Mouse (Mus musculus) neural tube, embryonic 12.5 days (tissue): Measurements from ENCODE around the gene Slc46a2. TPM values are rescaled to one million over a fixed set of nuclear protein-coding genes. Genes with fewer than 3 reads are reported as not detected.

ENCODE experiments used
- ATAC-seq: fragments of 200-750 bp; cut with Nextera tagmentation; 2 replicates; pipeline ENCODE4 v1.8.0; 2017; ENCODE audit warnings: low read depth, mild to moderate bottlenecking, moderate TSS enrichment, moderate library complexity; ENCODE audit not compliant: low FRiP score
- H3K27ac ChIP-seq: fragments of 300-500 bp; sonication (generic); 2 replicates; pipeline ENCODE4 v1.5.1; 2016
- H3K27me3 ChIP-seq: fragments of 300-500 bp; sonication (generic); replicated peaks from 2 replicates; pipeline ENCODE4 v1.6.1; 2016; ENCODE audit warnings: mild to moderate bottlenecking
- H3K36me3 ChIP-seq: fragments of 300-500 bp; sonication (generic); 2 replicates; pipeline ENCODE4 v1.6.1; 2016; ENCODE audit warnings: mild to moderate bottlenecking
- H3K4me1 ChIP-seq: fragments of 300-500 bp; sonication (generic); 2 replicates; pipeline ENCODE4 v1.6.1; 2016
- H3K4me2 ChIP-seq: fragments of 300-500 bp; sonication (generic); replicated peaks from 2 replicates; pipeline ENCODE4 v1.6.1; 2016; ENCODE audit warnings: mild to moderate bottlenecking
- H3K4me3 ChIP-seq: fragments of 300-500 bp; sonication (generic); 2 replicates; pipeline ENCODE4 v1.5.1; 2016
- H3K9ac ChIP-seq: fragments of 300-500 bp; sonication (generic); 2 replicates; pipeline ENCODE4 v1.6.1; 2016; ENCODE audit warnings: mild to moderate bottlenecking
- H3K9me3 ChIP-seq: fragments of 300-500 bp; sonication (generic); 2 replicates; pipeline ENCODE4 v1.6.1; 2016; ENCODE audit warnings: mild to moderate bottlenecking
- WGBS: fragments of 180-500 bp; shearing (Covaris S2); methylation state at CpG from one replicate; pipeline ENCODE4 v1.1.7; 2016; 5-methylcytosine and 5-hydroxymethylcytosine counted together
- polyA plus RNA-seq: library from polyadenylated mRNA; unstranded; fragments of >200 nt; fragmentation: Nextera tagmentation; extraction: Ambion mirVana; gene quantifications from 2 replicates; pipeline ENCODE4 v1.2.1, GENCODE M21; 2016

The Slc46a2 gene
- polyA plus RNA-seq, 1 experiment from 2014 or later = not detected

DNA sequence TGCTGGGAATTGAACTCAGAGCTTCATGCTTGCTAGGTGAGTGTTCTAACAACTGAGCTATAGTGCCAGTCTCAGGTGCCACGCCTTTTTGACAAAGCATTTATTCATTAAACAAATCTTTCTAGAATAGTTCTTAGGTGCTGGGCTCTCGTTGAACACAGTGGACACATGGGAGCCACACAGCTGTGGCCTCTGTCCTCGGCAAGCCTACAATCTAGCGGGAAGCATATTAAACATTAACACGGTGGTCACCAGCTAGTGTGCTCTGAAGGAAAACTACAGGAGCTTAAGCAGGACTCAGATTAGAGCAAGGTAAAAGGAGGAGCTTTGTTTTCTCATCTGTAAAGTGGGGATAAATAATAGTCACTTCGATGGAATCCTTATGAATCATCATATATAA, 7.8 kb downstream of the Slc46a2 start:
- H3K4me3 ChIP-seq = no peak overlapping the region

DNA sequence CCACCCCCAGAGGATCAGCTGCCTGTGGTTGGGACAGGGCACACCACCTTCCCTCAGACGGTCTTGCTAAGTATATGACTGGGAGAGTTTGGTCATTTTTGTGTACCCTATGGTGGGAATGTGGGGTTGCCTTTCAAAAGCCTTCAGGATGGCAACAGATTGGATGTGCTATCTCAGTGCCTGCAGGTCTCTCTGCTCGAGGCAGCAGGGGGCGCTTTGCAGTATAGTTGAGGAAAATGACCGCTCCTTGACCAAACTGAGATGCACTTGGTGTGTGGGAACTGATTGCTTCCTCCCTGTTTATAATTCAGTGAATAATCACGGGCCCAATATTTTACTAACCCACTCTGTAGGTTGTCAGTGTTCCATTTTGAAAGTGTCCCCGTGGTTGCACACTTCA, 12.3 kb downstream of the Slc46a2 start:
- 67% methylated on average over 6 of the region's 6 CpGs for WGBS
- Histone ChIP-seq H3K36me3 (peaks cover 29% of the 10 kb centered on the region), H3K4me2 (no peak overlapping the region), H3K4me1 (no peaks in the 10 kb centered on the region), H3K9ac (no peak overlapping the region), H3K9me3 (no peaks in the 10 kb centered on the region), H3K27ac (no peak overlapping the region), H3K27me3 (no peaks in the 10 kb centered on the region), H3K4me3 (no peak overlapping the region)
- no peak for ATAC-seq

More for the DNA sequence above, 7.8 kb downstream of the Slc46a2 start:
- Histone ChIP-seq H3K9ac (no peak overlapping the region), H3K36me3 (no peaks in the 10 kb centered on the region), H3K4me1 (no peaks in the 10 kb centered on the region), H3K27me3 (no peaks in the 10 kb centered on the region), H3K9me3 (no peaks in the 10 kb centered on the region), H3K27ac (no peak overlapping the region), H3K4me2 (no peak overlapping the region)
- 81% methylated on average over 6 of the region's 6 CpGs for WGBS
- no peak for ATAC-seq

DNA sequence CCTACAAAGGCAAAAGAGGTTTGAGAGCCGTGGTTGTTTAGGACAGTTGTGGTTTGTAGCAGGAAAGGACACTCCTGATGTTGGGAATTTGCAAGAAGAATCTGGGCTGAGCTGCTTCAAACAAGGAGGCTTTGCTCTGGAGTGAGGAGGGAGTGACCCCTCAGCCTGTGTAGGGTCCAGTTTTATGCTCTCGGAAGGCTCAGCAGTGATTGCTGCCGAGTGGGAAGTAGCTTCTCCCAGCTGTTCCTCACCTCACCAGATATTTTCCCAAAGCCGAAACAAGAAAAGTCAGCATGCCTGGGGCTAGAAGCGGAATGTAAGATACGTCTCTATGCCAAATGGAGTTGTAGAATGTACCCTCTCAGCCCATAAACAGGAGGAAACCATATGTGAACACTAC, 13.0 kb downstream of the Slc46a2 start:
- Histone ChIP-seq H3K4me3 (no peak overlapping the region), H3K27me3 (no peaks in the 10 kb centered on the region), H3K4me2 (no peak overlapping the region), H3K4me1 (no peaks in the 10 kb centered on the region), H3K36me3 (peaks cover 37% of the 10 kb centered on the region), H3K9ac (no peak overlapping the region), H3K27ac (no peak overlapping the region), H3K9me3 (no peaks in the 10 kb centered on the region)
- ATAC-seq = no peak
- 79% methylated on average over 6 of the region's 6 CpGs for WGBS

- Histone ChIP-seq H3K9me3 (no peaks in the 10 kb centered on the region), H3K9ac (no peak overlapping the region), H3K4me3 (no peak overlapping the region), H3K4me2 (no peak overlapping the region), H3K27me3 (no peaks in the 10 kb centered on the region), H3K36me3 (peaks cover 57% of the 10 kb centered on the region), H3K27ac (no peak overlapping the region), H3K4me1 (no peaks in the 10 kb centered on the region)
- ATAC-seq = no peak
- WGBS = 89% methylated on average over 9 of the region's 9 CpGs
Measured at GRCm38 (mm10) chr4:59898521-59898919, 16.3 kb downstream of the Slc46a2 start.

GRCm38 (mm10) chr4:59897814-59898520, 16.9 kb downstream of the Slc46a2 start:
- no peaks in the 10 kb centered on the region for H3K9me3 ChIP-seq
- no peak overlapping the region for H3K9ac ChIP-seq
- WGBS = 88% methylated on average over 12 of the region's 12 CpGs
- ATAC-seq = no peak
- H3K36me3 ChIP-seq = peaks cover 57% of the 10 kb centered on the region
- H3K4me3 ChIP-seq = no peak overlapping the region
- no peaks in the 10 kb centered on the region for H3K27me3 ChIP-seq
- no peak overlapping the region for H3K4me2 ChIP-seq
- no peaks in the 10 kb centered on the region for H3K4me1 ChIP-seq
- no peak overlapping the region for H3K27ac ChIP-seq

DNA sequence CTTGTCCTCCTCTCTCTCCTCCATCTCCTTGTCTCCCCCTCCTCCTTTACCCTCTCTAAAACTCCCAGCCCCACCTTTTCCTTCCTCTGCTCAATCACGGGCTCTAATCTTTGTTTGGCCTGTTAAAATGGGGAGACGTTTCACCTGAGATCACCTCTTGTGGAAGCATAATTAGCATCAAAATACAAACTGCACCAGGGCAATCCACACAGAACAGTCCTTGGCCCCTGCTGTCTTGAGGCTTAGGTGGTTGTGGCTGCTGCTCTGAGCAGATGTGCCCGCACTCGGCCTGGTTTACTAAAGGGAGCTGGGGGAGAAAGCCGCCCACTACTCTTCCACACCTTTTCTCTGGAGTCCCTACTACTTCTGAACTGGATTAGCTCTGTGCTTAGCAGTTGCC, 18.9 kb downstream of the Slc46a2 start:
- 71% methylated on average over 5 of the region's 5 CpGs for WGBS
- no peak for ATAC-seq
- no peak overlapping the region for H3K9ac ChIP-seq
- peaks cover 54% of the 10 kb centered on the region for H3K36me3 ChIP-seq
- H3K27me3 ChIP-seq = no peaks in the 10 kb centered on the region
- no peaks in the 10 kb centered on the region for H3K4me1 ChIP-seq
- no peak overlapping the region for H3K4me2 ChIP-seq
- no peak overlapping the region for H3K4me3 ChIP-seq
- H3K27ac ChIP-seq = no peak overlapping the region
- H3K9me3 ChIP-seq = no peaks in the 10 kb centered on the region

DNA sequence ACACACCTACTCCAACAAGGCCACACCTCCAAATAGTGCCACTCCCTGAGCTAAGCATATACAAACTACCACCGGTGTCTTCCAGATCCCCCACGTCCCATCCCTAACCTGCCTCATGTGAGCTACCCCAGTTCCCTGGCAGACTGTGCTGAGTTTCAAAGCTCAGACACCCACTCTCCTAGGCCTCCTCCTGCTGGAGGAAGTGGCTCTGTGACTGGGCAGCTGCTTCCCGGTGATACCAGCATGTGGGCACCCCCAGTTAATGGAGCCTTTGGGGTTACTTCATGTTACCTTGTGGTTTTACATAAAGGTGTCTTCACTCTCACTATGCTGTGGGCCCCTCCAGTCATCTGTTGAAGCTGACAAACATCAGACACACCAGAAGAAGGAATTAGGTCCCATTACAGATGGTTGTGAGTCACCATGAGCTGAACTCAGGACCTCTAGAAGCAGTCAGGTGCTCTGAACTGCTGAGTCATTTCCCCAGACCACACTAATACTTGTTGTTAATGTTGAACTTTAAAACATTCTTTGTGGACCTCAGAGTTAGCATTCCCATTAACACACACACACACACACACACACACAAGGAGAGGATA, 19.8 kb downstream of the Slc46a2 start:
- Histone ChIP-seq H3K27me3 (no peaks in the 10 kb centered on the region), H3K9ac (no peak overlapping the region), H3K9me3 (no peaks in the 10 kb centered on the region), H3K36me3 (peaks cover 46% of the 10 kb centered on the region), H3K4me3 (no peak overlapping the region), H3K27ac (no peak overlapping the region), H3K4me2 (no peak overlapping the region), H3K4me1 (no peaks in the 10 kb centered on the region)
- no peak for ATAC-seq
- WGBS = 97% methylated on average over 3 of the region's 3 CpGs

GRCm38 (mm10) chr4:59894415-59894814, 20.4 kb downstream of the Slc46a2 start:
- no peak overlapping the region for H3K4me3 ChIP-seq
- peaks cover 42% of the 10 kb centered on the region for H3K36me3 ChIP-seq
- no peaks in the 10 kb centered on the region for H3K9me3 ChIP-seq
- H3K4me1 ChIP-seq = no peaks in the 10 kb centered on the region
- ATAC-seq = no peak
- no peaks in the 10 kb centered on the region for H3K27me3 ChIP-seq
- no peak overlapping the region for H3K9ac ChIP-seq
- no peak overlapping the region for H3K27ac ChIP-seq
- WGBS = 92% methylated on average over 8 of the region's 8 CpGs
- H3K4me2 ChIP-seq = no peak overlapping the region

GRCm38 (mm10) chr4:59892731-59893130, 22.1 kb downstream of the Slc46a2 start:
- Histone ChIP-seq H3K27ac (no peak overlapping the region), H3K4me1 (no peaks in the 10 kb centered on the region), H3K4me2 (no peak overlapping the region), H3K9ac (no peak overlapping the region), H3K36me3 (peaks cover 30% of the 10 kb centered on the region), H3K9me3 (no peaks in the 10 kb centered on the region), H3K4me3 (no peak overlapping the region), H3K27me3 (no peaks in the 10 kb centered on the region)
- no peak for ATAC-seq
- WGBS = 92% methylated on average over 5 of the region's 5 CpGs

- Histone ChIP-seq H3K27me3 (no peaks in the 10 kb centered on the region), H3K27ac (no peak overlapping the region), H3K4me3 (no peak overlapping the region), H3K4me1 (no peaks in the 10 kb centered on the region), H3K9ac (no peak overlapping the region), H3K9me3 (no peaks in the 10 kb centered on the region), H3K4me2 (no peak overlapping the region), H3K36me3 (peaks cover 21% of the 10 kb centered on the region)
- WGBS = 93% methylated on average over 10 of the region's 10 CpGs
- ATAC-seq = no peak
Measured at GRCm38 (mm10) chr4:59891723-59892416, 23.0 kb downstream of the Slc46a2 start.

DNA sequence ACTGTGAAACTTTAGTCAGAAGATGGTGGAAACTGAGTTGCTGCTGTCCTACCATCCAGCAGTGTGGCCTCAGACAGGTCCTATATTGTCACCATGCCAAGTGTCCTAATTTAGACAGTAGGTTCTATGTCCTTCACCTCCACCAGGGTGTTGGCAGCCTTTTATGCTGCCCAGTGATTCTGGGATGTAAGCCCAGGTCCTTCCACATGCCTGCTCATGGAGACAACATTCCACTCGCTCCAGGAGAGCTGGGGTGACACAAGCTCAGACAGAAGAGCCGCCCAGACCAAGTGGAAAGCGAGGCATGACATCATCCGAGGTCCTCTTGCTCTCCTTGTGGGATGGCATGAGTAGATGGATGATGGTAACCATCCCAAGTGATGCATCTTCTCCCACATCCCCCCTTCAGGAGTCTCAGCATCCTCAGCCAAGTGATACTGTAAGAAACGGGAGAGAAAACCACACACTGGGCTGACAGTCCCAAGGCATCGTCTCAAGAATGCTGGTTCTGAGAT, 24.7 kb downstream of the Slc46a2 start:
- 90% methylated on average over 6 of the region's 6 CpGs for WGBS
- no peak for ATAC-seq
- H3K36me3 ChIP-seq = peaks cover 12% of the 10 kb centered on the region

GRCm38 (mm10) chr4:59888014-59888413, 26.8 kb downstream of the Slc46a2 start:
- H3K9ac ChIP-seq = no peak overlapping the region
- no peak for ATAC-seq
- no peaks in the 10 kb centered on the region for H3K4me1 ChIP-seq
- H3K36me3 ChIP-seq = peaks cover 1% of the 10 kb centered on the region; the same call in 1 of the 2 replicates
- no peaks in the 10 kb centered on the region for H3K27me3 ChIP-seq
- no peaks in the 10 kb centered on the region for H3K9me3 ChIP-seq
- 86% methylated on average over 5 of the region's 5 CpGs for WGBS
- H3K27ac ChIP-seq = no peak overlapping the region
- H3K4me3 ChIP-seq = no peak overlapping the region
- H3K4me2 ChIP-seq = no peak overlapping the region

More for the DNA sequence above, 24.7 kb downstream of the Slc46a2 start:
- Histone ChIP-seq H3K27ac (no peak overlapping the region), H3K9ac (no peak overlapping the region), H3K4me3 (no peak overlapping the region), H3K4me2 (no peak overlapping the region), H3K9me3 (no peaks in the 10 kb centered on the region), H3K27me3 (no peaks in the 10 kb centered on the region), H3K4me1 (no peaks in the 10 kb centered on the region)
